Mouse (Mus musculus): ENCODE results near the gene Rgs19. TPM values are rescaled to one million over a fixed set of nuclear protein-coding genes. Genes with fewer than 3 reads are reported as not detected.

Gene Rgs19
- polyA plus RNA-seq, 1 experiment from 2014 or later, result 71.0 TPM

DNA sequence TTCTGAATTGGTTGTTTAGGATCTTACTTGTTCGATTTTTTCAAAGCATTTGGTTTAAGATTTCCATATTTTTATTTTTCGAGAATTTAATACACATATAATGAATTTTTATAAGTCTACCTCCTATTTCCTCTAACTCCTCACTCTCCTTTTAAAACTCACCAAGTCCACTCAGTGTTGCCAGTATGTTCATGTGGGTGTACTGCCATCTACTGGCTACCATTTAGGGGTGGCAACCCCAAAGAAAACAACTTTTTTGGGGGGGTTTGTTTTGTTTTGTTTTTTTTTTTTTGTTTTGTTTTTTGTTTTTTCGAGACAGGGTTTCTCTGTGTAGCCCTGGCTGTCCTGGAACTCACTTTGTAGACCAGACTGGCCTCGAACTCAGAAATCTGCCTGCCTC is 12.9 kb upstream of the Rgs19 start:
- Histone ChIP-seq H3K4me1 (replicated peaks) (no peaks in the 10 kb centered on the region), H3K27ac (no peak overlapping the region), H3K27me3 (no peaks in the 10 kb centered on the region), H3K9me3 (no peaks in the 10 kb centered on the region), H3K36me3 (no peaks in the 10 kb centered on the region), H3K4me2 (no peak overlapping the region), H3K4me3 (replicated peaks) (no peak overlapping the region), H3K9ac (replicated peaks) (no peak overlapping the region)
- ATAC-seq (ENCODE audit: insufficient number of reproducible peaks, insufficient read depth, low FRiP score, low TSS enrichment, low read depth), result no peak
- 37% methylated on average over 4 of the region's 4 CpGs for WGBS

GRCm38 (mm10) chr2:181698241-181698640 is 4.5 kb upstream of the Rgs19 start, which contains the start of gene Lkaaear1:
TSS of gene Lkaaear1 (minus strand) at chr2:181698442.
- Histone ChIP-seq H3K9me3 (no peaks in the 10 kb centered on the region), H3K9ac (replicated peaks) (no peak within 1 kb of the TSS), H3K27me3 (peaks cover 8% of the 10 kb centered on the region; the same call in 1 of the 2 replicates), H3K4me3 (replicated peaks) (no peak within 1 kb of the TSS), H3K27ac (no peak within 1 kb of the TSS), H3K4me2 (no peak within 1 kb of the TSS), H3K4me1 (replicated peaks) (peaks cover 6% of the 10 kb centered on the region; the same call in 1 of the 2 replicates), H3K36me3 (no peaks in the 10 kb centered on the region)
- ATAC-seq (ENCODE audit: insufficient number of reproducible peaks, insufficient read depth, low FRiP score, low TSS enrichment, low read depth), result no peak
- WGBS, result 46% methylated on average over 5 of the region's 5 CpGs

- 62% methylated on average over 33 of the region's 33 CpGs for WGBS
- peaks cover 8% of the 10 kb centered on the region; the same call in 1 of the 2 replicates for H3K27me3 ChIP-seq
Measured at GRCm38 (mm10) chr2:181696801-181697420, 3.1 kb upstream of the Rgs19 start.

GRCm38 (mm10) chr2:181695776-181696175 is 2.0 kb upstream of the Rgs19 start:
- Histone ChIP-seq H3K27me3 (peaks cover 8% of the 10 kb centered on the region; the same call in 1 of the 2 replicates), H3K4me2 (no peak overlapping the region), H3K9me3 (no peaks in the 10 kb centered on the region), H3K36me3 (peaks cover 7% of the 10 kb centered on the region; the same call in 1 of the 2 replicates), H3K4me3 (replicated peaks) (no peak overlapping the region), H3K4me1 (replicated peaks) (peaks cover 16% of the 10 kb centered on the region), H3K27ac (no peak overlapping the region), H3K9ac (replicated peaks) (no peak overlapping the region)
- no peak for ATAC-seq (ENCODE audit: insufficient number of reproducible peaks, insufficient read depth, low FRiP score, low TSS enrichment, low read depth)
- 71% methylated on average over 1 of the region's 1 CpGs for WGBS

More at GRCm38 (mm10) chr2:181696801-181697420, 3.1 kb upstream of the Rgs19 start:
- H3K4me2 ChIP-seq, result no peak overlapping the region
- H3K9me3 ChIP-seq, result no peaks in the 10 kb centered on the region
- H3K27ac ChIP-seq, result no peak overlapping the region
- H3K36me3 ChIP-seq, result no peaks in the 10 kb centered on the region
- peaks cover 16% of the 10 kb centered on the region for H3K4me1 ChIP-seq (replicated peaks)
- H3K9ac ChIP-seq (replicated peaks), result no peak overlapping the region
- no peak for ATAC-seq (ENCODE audit: insufficient number of reproducible peaks, insufficient read depth, low FRiP score, low TSS enrichment, low read depth)
- H3K4me3 ChIP-seq (replicated peaks), result no peak overlapping the region

DNA sequence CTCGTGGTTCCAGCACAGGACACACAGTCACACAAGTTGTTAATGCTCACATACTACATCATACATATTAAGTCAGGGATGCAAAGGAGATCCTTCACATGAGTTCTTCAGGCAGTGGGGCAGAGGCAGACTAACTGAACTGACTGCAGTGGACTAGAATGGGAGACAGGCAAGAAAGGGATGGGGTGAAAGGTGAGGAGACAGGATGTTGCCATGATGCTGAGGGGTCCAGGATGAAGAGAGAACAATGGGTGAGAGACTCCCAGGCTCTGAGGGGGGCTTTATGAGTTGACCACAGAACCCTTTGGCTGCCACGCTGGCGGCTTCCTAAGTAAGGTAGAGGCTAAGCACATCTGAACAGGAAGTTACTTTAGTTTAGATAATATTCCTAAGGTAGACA is 804 bp upstream of the Rgs19 start:
- H3K4me2 ChIP-seq, result peak overlapping the region; percentile 92

DNA sequence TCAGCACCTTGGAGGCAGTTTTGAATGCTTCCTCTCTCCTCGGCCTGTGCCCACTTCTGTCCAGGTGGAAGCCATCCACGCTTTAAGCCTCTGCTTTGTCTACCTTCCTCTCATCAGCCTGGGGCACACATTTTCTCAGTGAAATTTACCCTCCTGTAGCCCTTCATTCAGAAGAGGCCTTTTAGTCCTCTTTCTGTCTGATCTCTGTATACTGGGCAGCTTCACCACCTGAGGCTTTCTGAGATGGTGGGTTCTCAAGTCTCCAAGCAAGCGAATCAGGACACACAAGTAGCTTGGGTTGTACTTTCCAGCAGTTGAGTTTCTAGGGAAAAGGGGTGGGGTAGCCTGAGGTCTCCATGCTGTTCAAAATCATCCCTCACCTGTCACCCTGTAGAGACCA is 1.5 kb downstream of the Rgs19 start:
- no peak for ATAC-seq (ENCODE audit: insufficient number of reproducible peaks, insufficient read depth, low FRiP score, low TSS enrichment, low read depth)
- peaks cover 41% of the 10 kb centered on the region for H3K36me3 ChIP-seq
- peak overlapping the region; percentile 69 for H3K4me3 ChIP-seq (replicated peaks)
- H3K9ac ChIP-seq (replicated peaks), result no peak overlapping the region; the same call in 1 of the 2 replicates
- WGBS, result 92% methylated on average over 3 of the region's 3 CpGs
- H3K4me2 ChIP-seq, result peak overlapping the region; percentile 92
- peaks cover 8% of the 10 kb centered on the region; the same call in 1 of the 2 replicates for H3K27me3 ChIP-seq
- H3K4me1 ChIP-seq (replicated peaks), result peaks cover 16% of the 10 kb centered on the region
- H3K9me3 ChIP-seq, result no peaks in the 10 kb centered on the region
- H3K27ac ChIP-seq, result no peak overlapping the region

More for the DNA sequence above, 804 bp upstream of the Rgs19 start:
- Histone ChIP-seq H3K36me3 (peaks cover 19% of the 10 kb centered on the region), H3K9ac (replicated peaks) (peak overlapping the region; percentile 79; the same call in 1 of the 2 replicates), H3K4me3 (replicated peaks) (peak overlapping the region; percentile 69; the same call in 1 of the 2 replicates), H3K4me1 (replicated peaks) (peaks cover 16% of the 10 kb centered on the region), H3K27ac (no peak overlapping the region), H3K27me3 (peaks cover 8% of the 10 kb centered on the region; the same call in 1 of the 2 replicates), H3K9me3 (no peaks in the 10 kb centered on the region)
- ATAC-seq (ENCODE audit: insufficient number of reproducible peaks, insufficient read depth, low FRiP score, low TSS enrichment, low read depth), result no peak
- WGBS, result 91% methylated on average over 3 of the region's 3 CpGs

DNA sequence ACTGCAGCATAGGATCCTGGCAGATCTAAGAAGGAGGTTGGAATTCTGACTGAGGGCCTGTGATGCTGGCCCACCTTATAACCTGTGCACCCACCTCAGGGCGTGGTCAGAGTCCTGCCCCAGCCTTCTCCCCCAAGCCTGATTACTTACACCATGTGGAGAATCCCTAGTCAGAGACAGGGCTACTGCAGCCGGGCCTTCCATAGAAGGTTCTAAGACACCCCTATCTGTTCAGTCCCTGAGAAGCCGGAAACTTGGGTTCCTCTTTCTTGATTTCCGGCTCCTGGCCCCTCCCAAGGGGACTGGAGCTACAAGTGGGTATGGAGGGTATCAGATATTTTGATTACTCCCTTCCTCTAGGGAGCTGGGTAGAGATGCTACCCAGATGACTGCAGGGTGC is 2.2 kb downstream of the Rgs19 start:
- 92% methylated on average over 4 of the region's 4 CpGs for WGBS
- Histone ChIP-seq H3K9me3 (no peaks in the 10 kb centered on the region), H3K4me3 (replicated peaks) (no peak overlapping the region), H3K27me3 (peaks cover 5% of the 10 kb centered on the region; the same call in 1 of the 2 replicates), H3K36me3 (peaks cover 48% of the 10 kb centered on the region), H3K27ac (no peak overlapping the region), H3K4me1 (replicated peaks) (peaks cover 16% of the 10 kb centered on the region), H3K9ac (replicated peaks) (no peak overlapping the region), H3K4me2 (no peak overlapping the region)
- ATAC-seq (ENCODE audit: insufficient number of reproducible peaks, insufficient read depth, low FRiP score, low TSS enrichment, low read depth), result no peak

- Histone ChIP-seq H3K27ac (no peak overlapping the region), H3K36me3 (peaks cover 53% of the 10 kb centered on the region), H3K4me2 (no peak overlapping the region), H3K27me3 (peaks cover 2% of the 10 kb centered on the region; the same call in 1 of the 2 replicates), H3K4me3 (replicated peaks) (no peak overlapping the region), H3K4me1 (replicated peaks) (peaks cover 16% of the 10 kb centered on the region), H3K9me3 (no peaks in the 10 kb centered on the region), H3K9ac (replicated peaks) (no peak overlapping the region)
- ATAC-seq (ENCODE audit: insufficient number of reproducible peaks, insufficient read depth, low FRiP score, low TSS enrichment, low read depth), result no peak
- 87% methylated on average over 6 of the region's 6 CpGs for WGBS
Measured at GRCm38 (mm10) chr2:181691083-181691482, 2.7 kb downstream of the Rgs19 start.

GRCm38 (mm10) chr2:181689466-181690160 is 4.2 kb downstream of the Rgs19 start:
- H3K27ac ChIP-seq, result no peak overlapping the region
- no peaks in the 10 kb centered on the region for H3K9me3 ChIP-seq
- no peak for ATAC-seq (ENCODE audit: insufficient number of reproducible peaks, insufficient read depth, low FRiP score, low TSS enrichment, low read depth)
- H3K4me2 ChIP-seq, result no peak overlapping the region
- WGBS, result 92% methylated on average over 10 of the region's 10 CpGs
- no peaks in the 10 kb centered on the region for H3K27me3 ChIP-seq
- peaks cover 63% of the 10 kb centered on the region for H3K36me3 ChIP-seq
- no peak overlapping the region for H3K4me3 ChIP-seq (replicated peaks)
- H3K4me1 ChIP-seq (replicated peaks), result peaks cover 15% of the 10 kb centered on the region
- no peak overlapping the region for H3K9ac ChIP-seq (replicated peaks)

DNA sequence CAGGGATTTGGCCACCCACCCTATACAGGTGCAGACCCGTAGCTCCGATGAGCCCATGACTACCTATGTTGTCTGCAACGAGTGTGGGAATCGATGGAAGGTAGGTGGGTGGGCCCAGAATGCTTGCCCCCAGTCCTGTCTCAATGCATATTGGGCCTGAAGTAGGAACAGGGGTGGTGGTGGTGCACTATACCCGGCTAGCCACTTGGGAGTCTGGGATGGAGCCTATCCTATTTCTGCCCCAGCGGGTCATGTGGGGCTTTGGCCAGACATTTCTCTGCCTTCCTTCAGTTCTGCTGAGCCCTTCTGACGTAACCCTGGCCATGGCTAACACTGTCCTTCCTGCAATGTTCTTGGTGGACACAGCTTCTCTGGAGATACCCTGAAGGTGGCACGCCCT is 6.2 kb downstream of the Rgs19 start:
- no peak overlapping the region for H3K27ac ChIP-seq
- H3K36me3 ChIP-seq, result peaks cover 68% of the 10 kb centered on the region
- H3K9ac ChIP-seq (replicated peaks), result no peak overlapping the region
- no peaks in the 10 kb centered on the region for H3K9me3 ChIP-seq
- WGBS, result 92% methylated on average over 8 of the region's 8 CpGs
- ATAC-seq (ENCODE audit: insufficient number of reproducible peaks, insufficient read depth, low FRiP score, low TSS enrichment, low read depth), result no peak
- H3K4me1 ChIP-seq (replicated peaks), result peaks cover 4% of the 10 kb centered on the region
- H3K27me3 ChIP-seq, result no peaks in the 10 kb centered on the region
- no peak overlapping the region for H3K4me3 ChIP-seq (replicated peaks)
- H3K4me2 ChIP-seq, result no peak overlapping the region

DNA sequence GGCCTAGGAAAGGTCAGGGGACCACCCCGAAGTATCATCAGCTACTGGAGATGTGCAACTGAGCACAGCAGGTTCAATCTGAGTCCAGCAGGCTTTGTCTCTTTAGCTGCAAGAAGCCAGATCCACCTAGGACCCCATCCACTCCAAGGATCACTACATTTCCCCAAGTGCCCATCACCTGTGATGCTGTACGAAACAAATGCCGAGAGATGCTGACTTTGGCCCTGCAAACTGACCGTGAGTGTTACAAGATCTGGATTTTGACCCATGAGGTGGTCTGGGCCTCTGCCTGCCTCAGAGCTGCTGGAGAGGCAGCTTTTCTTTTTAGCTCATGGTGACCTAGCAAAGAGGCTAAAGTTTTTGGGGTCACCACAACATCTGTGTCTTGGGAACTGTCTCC is 8.1 kb downstream of the Rgs19 start:
- ATAC-seq (ENCODE audit: insufficient number of reproducible peaks, insufficient read depth, low FRiP score, low TSS enrichment, low read depth), result no peak
- H3K4me3 ChIP-seq (replicated peaks), result no peak overlapping the region
- H3K27me3 ChIP-seq, result no peaks in the 10 kb centered on the region
- WGBS, result 90% methylated on average over 4 of the region's 4 CpGs
- H3K4me2 ChIP-seq, result no peak overlapping the region
- H3K4me1 ChIP-seq (replicated peaks), result peaks cover 9% of the 10 kb centered on the region
- no peak overlapping the region for H3K27ac ChIP-seq
- no peak overlapping the region for H3K9ac ChIP-seq (replicated peaks)
- H3K36me3 ChIP-seq, result peaks cover 60% of the 10 kb centered on the region
- no peaks in the 10 kb centered on the region for H3K9me3 ChIP-seq

Data from limb, embryonic 12.5 days (tissue).